Mouse (Mus musculus) lung, adult 2 months (tissue): ENCODE data around the gene Exosc8.

Experiments
- CTCF ChIP-seq: fragments of 200-500 bp; IDR thresholded peaks from 2 replicates; pipeline ENCODE4 v1.5.1; 2011; ENCODE audit warnings: mild to moderate bottlenecking, low read length, control low read depth; ENCODE audit not compliant: insufficient read depth
- POLR2A ChIP-seq: fragments of 200-500 bp; IDR thresholded peaks from 2 replicates; pipeline ENCODE4 v1.6.1; 2011; ENCODE audit warnings: low read depth, mild to moderate bottlenecking, control low read depth, low read length, borderline replicate concordance; ENCODE audit errors: extremely low read depth

DNA sequence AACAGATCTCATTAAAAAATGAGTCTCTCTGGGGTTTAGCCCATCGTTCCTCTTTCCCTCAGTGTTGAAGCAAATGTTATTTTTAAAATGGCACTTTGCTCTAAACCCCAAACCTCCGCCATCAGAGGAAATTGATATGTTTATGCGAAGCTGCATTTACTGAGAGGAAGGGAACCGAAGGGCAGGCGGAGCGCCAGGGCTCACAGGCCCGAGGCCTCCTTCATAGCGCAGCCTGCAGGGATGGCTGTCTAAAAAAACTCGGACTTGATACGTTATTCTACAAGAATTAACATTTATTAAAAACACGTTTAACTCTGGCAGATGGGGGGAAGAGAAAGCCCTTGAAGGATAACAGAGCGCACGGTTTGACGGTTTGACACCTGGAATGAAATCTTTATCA is 30.8 kb upstream of the Exosc8 start:
- TF ChIP-seq CTCF (no peak), POLR2A (no peak)
